Mouse (Mus musculus): ENCODE results near the gene Vwde. TPM values are rescaled to one million over a fixed set of nuclear protein-coding genes. Genes with fewer than 3 reads are reported as not detected.

Vwde gene
- polyA plus RNA-seq, 1 experiment, result not detected

DNA sequence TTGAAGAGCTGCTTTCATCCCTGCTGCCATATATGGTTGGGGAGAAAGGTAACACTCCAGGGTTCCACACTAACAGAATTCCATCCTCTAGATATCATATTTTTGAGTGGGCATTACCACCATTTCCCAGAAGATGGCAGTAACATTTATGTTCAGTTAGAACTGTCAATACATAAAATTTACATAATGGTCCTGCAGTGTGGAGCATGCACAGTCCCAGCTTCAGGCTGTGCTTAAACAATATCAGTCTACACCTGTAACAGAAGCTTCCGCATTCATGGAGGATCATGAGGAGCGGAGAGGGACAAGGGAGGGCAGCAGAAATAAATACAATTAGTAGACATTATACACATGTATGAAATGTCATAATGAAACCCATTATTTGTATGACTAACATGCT, 65.3 kb downstream of the Vwde start:
- TF ChIP-seq POLR2A (IDR thresholded peaks at IDR 0.05; ENCODE audit: extremely low read depth, insufficient read depth, low read length), result no peak
- TF ChIP-seq CTCF (IDR thresholded peaks at IDR 0.05; ENCODE audit: extremely low read depth, insufficient read depth, low read length), result 0 out of 2 replicates have a peak, but pooled peaks have one; percentile 5
- H3K27ac ChIP-seq (ENCODE audit: insufficient read depth, low read length), result no peak overlapping the region

DNA sequence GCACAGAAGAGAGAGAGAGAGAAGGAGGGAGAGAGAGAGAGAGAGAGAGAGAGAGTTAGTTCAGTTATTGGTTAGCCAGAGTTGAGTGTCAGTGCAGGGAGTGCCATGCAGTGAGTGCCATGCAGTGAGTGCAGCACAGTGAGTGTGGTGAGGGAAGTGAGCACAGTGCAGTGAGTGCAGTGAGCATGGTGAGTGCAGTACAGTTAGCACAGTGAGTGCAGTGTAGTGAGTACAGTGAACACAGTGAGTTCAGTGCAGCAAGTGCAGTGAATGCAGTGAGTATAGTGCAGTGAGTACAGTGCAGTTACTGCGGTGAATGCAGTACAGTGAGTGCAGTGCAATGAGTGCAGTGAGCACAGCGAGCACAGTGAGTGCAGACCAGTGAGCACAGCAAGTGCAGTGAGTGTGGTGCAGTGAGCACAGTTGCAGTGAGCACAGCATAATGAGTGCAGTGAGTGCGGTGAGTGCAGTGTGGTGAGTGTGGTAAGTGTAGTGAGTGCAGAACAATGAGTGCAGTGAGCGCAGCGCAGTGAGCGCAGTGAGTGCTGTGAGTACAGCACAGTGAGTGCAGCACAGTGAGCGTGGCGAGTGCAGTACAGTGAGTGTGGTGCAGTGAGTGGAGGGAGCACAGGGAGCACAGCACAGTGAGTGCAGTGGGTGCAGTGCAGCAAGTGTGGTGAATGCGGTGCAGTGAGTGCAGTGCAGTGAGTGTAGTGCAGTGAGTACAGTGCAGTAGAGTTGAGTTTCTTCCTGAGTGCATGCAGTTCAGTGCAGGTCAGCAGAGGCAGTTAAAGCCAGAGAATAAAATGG, 70.7 kb downstream of the Vwde start:
- H3K27ac ChIP-seq (ENCODE audit: insufficient read depth, low read length), result no peak overlapping the region
- TF ChIP-seq CTCF (IDR thresholded peaks at IDR 0.05; ENCODE audit: extremely low read depth, insufficient read depth, low read length) (no peak), POLR2A (IDR thresholded peaks at IDR 0.05; ENCODE audit: extremely low read depth, insufficient read depth, low read length) (no peak)
- H3K4me3 ChIP-seq (ENCODE audit: insufficient read depth, low read length), result no peak overlapping the region
- no peaks in the 10 kb centered on the region for H3K4me1 ChIP-seq (ENCODE audit: control insufficient read depth, insufficient read depth, low read length)

More for the DNA sequence above, 65.3 kb downstream of the Vwde start:
- Histone ChIP-seq H3K4me3 (ENCODE audit: insufficient read depth, low read length) (no peak overlapping the region), H3K4me1 (ENCODE audit: control insufficient read depth, insufficient read depth, low read length) (no peaks in the 10 kb centered on the region)

DNA sequence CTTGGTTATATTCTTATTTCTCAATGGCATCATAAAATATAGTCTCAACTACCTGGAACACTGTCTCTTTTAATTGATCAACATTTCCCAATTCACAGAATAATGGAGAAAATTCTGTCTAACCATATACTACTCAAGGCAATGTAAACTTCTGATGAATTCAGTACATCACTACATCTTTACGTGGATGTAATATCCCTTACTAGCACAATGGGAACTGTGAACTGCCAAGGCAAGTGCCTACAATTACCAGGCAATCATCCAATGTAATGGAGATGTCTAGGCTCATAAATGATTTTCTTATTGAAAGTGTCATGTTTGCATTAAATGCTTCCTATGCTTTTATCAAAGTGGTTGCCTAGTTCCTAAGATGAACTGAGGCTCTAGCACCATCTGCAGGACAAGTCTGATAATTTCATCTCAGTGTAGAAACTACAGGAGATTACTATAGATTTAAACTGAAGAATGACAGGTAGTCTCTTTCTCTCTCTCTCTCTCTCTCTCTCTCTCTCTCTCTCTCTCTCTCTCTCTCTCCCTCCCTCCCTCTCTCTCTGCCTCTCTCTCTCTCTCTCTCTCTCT, 72.6 kb downstream of the Vwde start:
- no peaks in the 10 kb centered on the region for H3K4me1 ChIP-seq (ENCODE audit: control insufficient read depth, insufficient read depth, low read length)
- H3K4me3 ChIP-seq (ENCODE audit: insufficient read depth, low read length), result no peak overlapping the region
- no peak overlapping the region for H3K27ac ChIP-seq (ENCODE audit: insufficient read depth, low read length)
- TF ChIP-seq POLR2A (IDR thresholded peaks at IDR 0.05; ENCODE audit: extremely low read depth, insufficient read depth, low read length) (no peak), CTCF (IDR thresholded peaks at IDR 0.05; ENCODE audit: extremely low read depth, insufficient read depth, low read length) (no peak)

DNA sequence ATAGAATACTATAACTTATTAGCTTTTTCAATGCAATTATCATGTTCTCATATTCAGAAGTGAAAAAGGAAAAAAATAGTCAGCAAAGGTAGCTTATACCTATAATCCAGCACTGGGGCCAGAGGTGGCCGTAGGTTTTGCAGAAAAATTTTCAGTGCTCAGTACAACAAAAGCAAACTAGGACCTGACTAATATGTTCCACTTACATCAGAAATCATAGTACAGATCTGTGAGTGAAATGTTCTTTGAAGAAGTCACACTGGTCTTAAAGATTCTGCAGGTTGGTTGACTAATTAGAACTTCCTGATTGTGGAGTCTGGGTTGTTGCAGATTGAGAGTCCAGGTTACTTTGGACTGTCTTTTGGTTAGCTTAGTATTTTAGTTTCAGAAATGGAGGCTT, 87.5 kb downstream of the Vwde start:
- TF ChIP-seq POLR2A (IDR thresholded peaks at IDR 0.05; ENCODE audit: extremely low read depth, insufficient read depth, low read length), result no peak
- TF ChIP-seq CTCF (IDR thresholded peaks at IDR 0.05; ENCODE audit: extremely low read depth, insufficient read depth, low read length), result no peak
- Histone ChIP-seq H3K27ac (ENCODE audit: insufficient read depth, low read length) (no peak overlapping the region), H3K4me3 (ENCODE audit: insufficient read depth, low read length) (no peak overlapping the region), H3K4me1 (ENCODE audit: control insufficient read depth, insufficient read depth, low read length) (no peaks in the 10 kb centered on the region)

DNA sequence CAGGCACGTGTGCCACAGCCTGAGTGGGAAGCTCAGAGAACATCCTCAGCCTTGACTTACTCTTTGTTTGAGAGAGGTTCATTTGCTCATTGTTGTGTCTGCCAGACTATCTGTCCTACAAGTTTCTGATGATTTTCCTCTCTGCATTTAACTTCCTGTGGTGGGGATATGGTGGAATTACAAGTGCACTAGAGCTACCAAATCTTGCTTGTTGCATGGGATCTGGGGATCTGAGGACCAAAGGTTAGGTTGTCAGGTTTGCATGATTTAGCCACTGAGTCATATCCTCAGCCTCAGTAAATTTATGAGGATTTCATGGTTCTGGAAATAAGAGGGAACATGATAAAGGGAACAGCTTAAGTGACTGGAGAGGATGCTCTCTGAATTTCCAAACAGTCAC, 116.1 kb downstream of the Vwde start:
- Histone ChIP-seq H3K27ac (ENCODE audit: insufficient read depth, low read length) (no peak overlapping the region), H3K4me1 (ENCODE audit: control insufficient read depth, insufficient read depth, low read length) (no peaks in the 10 kb centered on the region), H3K4me3 (ENCODE audit: insufficient read depth, low read length) (no peak overlapping the region)
- TF ChIP-seq CTCF (IDR thresholded peaks at IDR 0.05; ENCODE audit: extremely low read depth, insufficient read depth, low read length) (no peak), POLR2A (IDR thresholded peaks at IDR 0.05; ENCODE audit: extremely low read depth, insufficient read depth, low read length) (no peak)

Other genes with a start within 250 kb of the Vwde start
- 49.8 and 50.8 TPM in 2 replicates for gene Tmem106b, start 155.2 kb downstream of the Vwde start, polyA plus RNA-seq (2012; rRNA removed)

Data from cortical plate, adult 2 months (tissue).